Mouse (Mus musculus): ENCODE measurements around the gene Gm49361. TPM values are rescaled to one million over a fixed set of nuclear protein-coding genes. Genes with fewer than 3 reads are reported as not detected.

The Gm49361 gene
- polyA plus RNA-seq, 1 experiment, result not detected

- Histone ChIP-seq H3K4me1 (ENCODE audit: control insufficient read depth, insufficient read depth, low read length) (no peaks in the 10 kb centered on the region), H3K27ac (ENCODE audit: control insufficient read depth, insufficient read depth, low read depth, low read length, poor library complexity) (no peak overlapping the region), H3K4me3 (replicated peaks; ENCODE audit: control insufficient read depth, low read depth, low read length) (no peak overlapping the region)
- no peak for TF ChIP-seq POLR2A (IDR thresholded peaks at IDR 0.05; ENCODE audit: borderline replicate concordance, control insufficient read depth, low read depth, low read length)
- no peak for TF ChIP-seq CTCF (IDR thresholded peaks at IDR 0.05; ENCODE audit: control insufficient read depth, insufficient read depth, low read length)
- 93% methylated on average over 4 of the region's 4 CpGs for WGBS
These were observed 63.2 kb downstream of the Gm49361 start for GRCm38 (mm10) chr14:57682751-57683150.

GRCm38 (mm10) chr14:57679958-57680535 lies 65.9 kb downstream of the Gm49361 start:
- Histone ChIP-seq H3K4me1 (ENCODE audit: control insufficient read depth, insufficient read depth, low read length) (no peaks in the 10 kb centered on the region), H3K27ac (ENCODE audit: control insufficient read depth, insufficient read depth, low read depth, low read length, poor library complexity) (no peak overlapping the region), H3K4me3 (replicated peaks; ENCODE audit: control insufficient read depth, low read depth, low read length) (no peak overlapping the region)
- 26% methylated on average over 5 of the region's 5 CpGs for WGBS
- TF ChIP-seq CTCF (IDR thresholded peaks at IDR 0.05; ENCODE audit: control insufficient read depth, insufficient read depth, low read length) (peak; percentile 76), POLR2A (IDR thresholded peaks at IDR 0.05; ENCODE audit: borderline replicate concordance, control insufficient read depth, low read depth, low read length) (no peak)

- H3K4me3 ChIP-seq (replicated peaks; ENCODE audit: control insufficient read depth, low read depth, low read length), result no peak overlapping the region
- TF ChIP-seq CTCF (IDR thresholded peaks at IDR 0.05; ENCODE audit: control insufficient read depth, insufficient read depth, low read length) (no peak), POLR2A (IDR thresholded peaks at IDR 0.05; ENCODE audit: borderline replicate concordance, control insufficient read depth, low read depth, low read length) (no peak)
- no peaks in the 10 kb centered on the region for H3K4me1 ChIP-seq (ENCODE audit: control insufficient read depth, insufficient read depth, low read length)
- no peak overlapping the region for H3K27ac ChIP-seq (ENCODE audit: control insufficient read depth, insufficient read depth, low read depth, low read length, poor library complexity)
- WGBS, result 31% methylated on average over 1 of the region's 1 CpGs
These were observed 66.4 kb downstream of the Gm49361 start for GRCm38 (mm10) chr14:57679523-57679922.

- TF ChIP-seq CTCF (IDR thresholded peaks at IDR 0.05; ENCODE audit: control insufficient read depth, insufficient read depth, low read length), result no peak
- TF ChIP-seq POLR2A (IDR thresholded peaks at IDR 0.05; ENCODE audit: borderline replicate concordance, control insufficient read depth, low read depth, low read length), result no peak
- H3K4me3 ChIP-seq (replicated peaks; ENCODE audit: control insufficient read depth, low read depth, low read length), result no peak overlapping the region
- no peak overlapping the region for H3K27ac ChIP-seq (ENCODE audit: control insufficient read depth, insufficient read depth, low read depth, low read length, poor library complexity)
- H3K4me1 ChIP-seq (ENCODE audit: control insufficient read depth, insufficient read depth, low read length), result no peaks in the 10 kb centered on the region
- 72% methylated on average over 2 of the region's 2 CpGs for WGBS
These were observed 70.4 kb downstream of the Gm49361 start for GRCm38 (mm10) chr14:57675481-57675880.

- TF ChIP-seq CTCF (IDR thresholded peaks at IDR 0.05; ENCODE audit: control insufficient read depth, insufficient read depth, low read length), result no peak
- TF ChIP-seq POLR2A (IDR thresholded peaks at IDR 0.05; ENCODE audit: borderline replicate concordance, control insufficient read depth, low read depth, low read length), result no peak
These were observed 80.3 kb downstream of the Gm49361 start for GRCm38 (mm10) chr14:57665628-57665950.

GRCm38 (mm10) chr14:57664822-57665627 lies 80.9 kb downstream of the Gm49361 start, which contains the start of gene Xpo4:
TSS of gene Xpo4 (minus strand) at chr14:57665430.
- WGBS, result under 1% methylated on average over 80 of the region's 80 CpGs
- Histone ChIP-seq H3K4me3 (replicated peaks; ENCODE audit: control insufficient read depth, low read depth, low read length) (peak within 1 kb of the TSS; percentile 78), H3K27ac (ENCODE audit: control insufficient read depth, insufficient read depth, low read depth, low read length, poor library complexity) (peak within 1 kb of the TSS; percentile 96), H3K4me1 (ENCODE audit: control insufficient read depth, insufficient read depth, low read length) (no peaks in the 10 kb centered on the region)
- TF ChIP-seq POLR2A (IDR thresholded peaks at IDR 0.05; ENCODE audit: borderline replicate concordance, control insufficient read depth, low read depth, low read length), result peak; percentile 34; the same call in 1 of the 2 replicates
- no peak for TF ChIP-seq CTCF (IDR thresholded peaks at IDR 0.05; ENCODE audit: control insufficient read depth, insufficient read depth, low read length)

More at GRCm38 (mm10) chr14:57665628-57665950, 80.3 kb downstream of the Gm49361 start:
- Histone ChIP-seq H3K4me3 (replicated peaks; ENCODE audit: control insufficient read depth, low read depth, low read length) (peak overlapping the region; percentile 78), H3K4me1 (ENCODE audit: control insufficient read depth, insufficient read depth, low read length) (no peaks in the 10 kb centered on the region), H3K27ac (ENCODE audit: control insufficient read depth, insufficient read depth, low read depth, low read length, poor library complexity) (peak overlapping the region; percentile 96)
- WGBS, result 1% methylated on average over 10 of the region's 10 CpGs

- TF ChIP-seq POLR2A (IDR thresholded peaks at IDR 0.05; ENCODE audit: borderline replicate concordance, control insufficient read depth, low read depth, low read length) (no peak), CTCF (IDR thresholded peaks at IDR 0.05; ENCODE audit: control insufficient read depth, insufficient read depth, low read length) (no peak; the same call in 1 of the 2 replicates)
- H3K27ac ChIP-seq (ENCODE audit: control insufficient read depth, insufficient read depth, low read depth, low read length, poor library complexity), result peak overlapping the region; percentile 96
- H3K4me1 ChIP-seq (ENCODE audit: control insufficient read depth, insufficient read depth, low read length), result no peaks in the 10 kb centered on the region
- peak overlapping the region; percentile 78 for H3K4me3 ChIP-seq (replicated peaks; ENCODE audit: control insufficient read depth, low read depth, low read length)
- WGBS, result under 1% methylated on average over 19 of the region's 19 CpGs
These were observed 81.5 kb downstream of the Gm49361 start for GRCm38 (mm10) chr14:57664311-57664821.

- TF ChIP-seq CTCF (IDR thresholded peaks at IDR 0.05; ENCODE audit: control insufficient read depth, insufficient read depth, low read length), result no peak
- TF ChIP-seq POLR2A (IDR thresholded peaks at IDR 0.05; ENCODE audit: borderline replicate concordance, control insufficient read depth, low read depth, low read length), result no peak
- no peak overlapping the region for H3K27ac ChIP-seq (ENCODE audit: control insufficient read depth, insufficient read depth, low read depth, low read length, poor library complexity)
- no peak overlapping the region for H3K4me3 ChIP-seq (replicated peaks; ENCODE audit: control insufficient read depth, low read depth, low read length)
- no peaks in the 10 kb centered on the region for H3K4me1 ChIP-seq (ENCODE audit: control insufficient read depth, insufficient read depth, low read length)
- WGBS, result 51% methylated on average over 1 of the region's 1 CpGs
These were observed 82.3 kb downstream of the Gm49361 start for GRCm38 (mm10) chr14:57663630-57664029.
